Mouse (Mus musculus): ENCODE data around the gene Nr2f6.

DNA sequence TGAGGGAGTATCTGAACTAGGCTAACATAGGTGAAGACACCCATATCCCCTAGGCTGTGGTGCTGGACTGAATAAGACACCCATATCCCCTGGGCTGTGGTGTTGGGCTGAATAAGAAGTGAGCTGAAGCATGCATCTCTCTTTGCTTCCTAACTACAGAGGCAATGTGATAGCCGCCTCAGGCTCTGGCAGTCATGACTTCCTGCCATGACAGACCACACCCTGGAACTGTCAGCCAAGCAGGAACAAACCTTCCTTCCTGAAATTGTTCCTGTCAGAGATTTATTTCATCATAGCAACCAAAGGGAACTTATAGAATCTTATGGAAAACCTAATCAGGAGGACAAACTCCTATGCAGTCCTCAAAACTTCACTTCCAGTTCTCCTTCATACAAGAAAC, 6.5 kb upstream of the Nr2f6 start:
- TF ChIP-seq CTCF (IDR thresholded peaks at IDR 0.05; ENCODE audit: low read depth, low read length) (no peak), POLR2AphosphoS5 (IDR thresholded peaks at IDR 0.05; ENCODE audit: insufficient replicate concordance, low read depth, low read length) (no peak)
